Mouse (Mus musculus) forebrain, embryonic 10.5 days (tissue): ENCODE results near the gene Cnih4. TPM values are rescaled to one million over a fixed set of nuclear protein-coding genes. Genes with fewer than 3 reads are reported as not detected.
A peak's percentile ranks its signal among the peaks of the same experiment; 100 is the strongest.

Experiments
- DNase-seq: peaks from one replicate; pipeline ENCODE4 v3.0.0-alpha.2; 2017; ENCODE audit warnings: low spot score; ENCODE audit errors: extremely low spot score
- H3K27ac ChIP-seq: fragments of 300-500 bp; sonication (generic); 2 replicates; pipeline ENCODE4 v1.5.1; 2016; ENCODE audit warnings: mild to moderate bottlenecking
- H3K27me3 ChIP-seq: fragments of 300-500 bp; sonication (generic); 2 replicates; pipeline ENCODE4 v1.6.1; 2016; ENCODE audit warnings: mild to moderate bottlenecking; ENCODE audit not compliant: poor library complexity, severe bottlenecking
- H3K36me3 ChIP-seq: fragments of 300-500 bp; sonication (generic); replicated peaks from 2 replicates; pipeline ENCODE4 v1.6.1; 2016; ENCODE audit warnings: mild to moderate bottlenecking, moderate library complexity
- H3K4me1 ChIP-seq: fragments of 300-500 bp; sonication (generic); 2 replicates; pipeline ENCODE4 v1.6.1; 2016
- H3K4me3 ChIP-seq: fragments of 300-500 bp; sonication (generic); 2 replicates; pipeline ENCODE4 v1.5.1; 2016; ENCODE audit warnings: mild to moderate bottlenecking, moderate library complexity
- H3K9me3 ChIP-seq: fragments of 300-500 bp; sonication (generic); 2 replicates; pipeline ENCODE4 v1.6.1; 2016; ENCODE audit warnings: mild to moderate bottlenecking, moderate library complexity
- WGBS: fragments of 180-500 bp; shearing (Covaris S2); methylation state at CpG from one replicate; pipeline ENCODE4 v1.1.7; 2016; 5-methylcytosine and 5-hydroxymethylcytosine counted together
- polyA plus RNA-seq: library from polyadenylated mRNA; unstranded; fragments of >200 nt; fragmentation: Nextera tagmentation; extraction: Ambion mirVana; gene quantifications from 2 replicates; pipeline ENCODE4 v1.2.1, GENCODE M21; 2016

Gene Cnih4
- polyA plus RNA-seq, 1 experiment from 2014 or later = 113 TPM

GRCm38 (mm10) chr1:181150827-181151534 lies 6.5 kb downstream of the Cnih4 start:
- under 1% methylated on average over 59 of the region's 59 CpGs for WGBS
- H3K4me1 ChIP-seq = peaks cover 38% of the 10 kb centered on the region
- DNase-seq = peak; percentile 87
- H3K27ac ChIP-seq = peak overlapping the region; percentile 95
- peaks cover 27% of the 10 kb centered on the region for H3K36me3 ChIP-seq
- no peaks in the 10 kb centered on the region for H3K9me3 ChIP-seq
- peak overlapping the region; percentile 94 for H3K4me3 ChIP-seq
- H3K27me3 ChIP-seq = no peaks in the 10 kb centered on the region

DNA sequence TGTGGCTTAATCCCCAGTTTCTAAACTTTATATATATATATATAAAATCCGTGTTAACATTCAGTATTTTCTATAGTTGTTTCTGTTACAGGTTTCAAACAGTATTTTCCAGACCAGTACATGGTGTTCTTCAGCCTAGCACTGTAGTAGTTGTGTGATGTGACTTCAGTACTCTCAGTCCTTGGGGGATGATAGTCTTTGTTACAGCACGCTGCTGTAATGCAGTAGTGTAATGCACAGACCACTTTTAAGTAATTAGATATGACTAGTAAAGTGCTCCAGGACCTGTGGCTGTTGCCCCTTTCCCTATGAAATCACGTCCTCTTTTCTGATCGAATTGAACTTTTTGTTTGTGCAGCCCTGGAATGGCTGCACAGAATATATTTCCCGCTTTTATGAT lies 7.0 kb downstream of the Cnih4 start:
- no peaks in the 10 kb centered on the region for H3K27me3 ChIP-seq
- WGBS = 54% methylated on average over 5 of the region's 5 CpGs
- peak overlapping the region; percentile 94 for H3K4me3 ChIP-seq
- peaks cover 33% of the 10 kb centered on the region for H3K4me1 ChIP-seq
- peaks cover 32% of the 10 kb centered on the region for H3K36me3 ChIP-seq
- no peak for DNase-seq
- H3K9me3 ChIP-seq = no peaks in the 10 kb centered on the region
- peak overlapping the region; percentile 95 for H3K27ac ChIP-seq

DNA sequence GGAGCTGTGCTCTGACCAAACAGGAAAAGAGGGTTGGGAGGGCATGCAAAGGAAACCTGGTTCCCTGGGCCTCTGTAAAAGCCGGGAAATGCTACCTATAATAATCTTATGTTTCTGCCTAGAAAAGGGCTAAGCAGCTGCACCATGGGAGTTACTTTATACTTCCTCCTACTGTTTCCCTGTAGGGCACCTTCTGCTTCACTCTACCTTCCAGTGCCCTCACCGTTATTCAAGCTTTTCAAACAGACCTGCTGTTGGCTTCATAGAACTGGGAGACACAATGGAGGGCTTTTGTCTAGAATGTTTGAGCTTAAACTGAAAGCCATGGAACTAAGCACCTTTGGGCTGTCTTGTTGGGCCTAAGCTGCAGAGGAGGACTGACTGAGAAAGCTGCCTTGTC lies 23.3 kb downstream of the Cnih4 start:
- Histone ChIP-seq H3K9me3 (no peaks in the 10 kb centered on the region), H3K4me1 (no peaks in the 10 kb centered on the region), H3K36me3 (peaks cover 95% of the 10 kb centered on the region), H3K27me3 (no peaks in the 10 kb centered on the region), H3K27ac (no peak overlapping the region), H3K4me3 (no peak overlapping the region)
- DNase-seq = no peak
- 88% methylated on average over 2 of the region's 2 CpGs for WGBS

DNA sequence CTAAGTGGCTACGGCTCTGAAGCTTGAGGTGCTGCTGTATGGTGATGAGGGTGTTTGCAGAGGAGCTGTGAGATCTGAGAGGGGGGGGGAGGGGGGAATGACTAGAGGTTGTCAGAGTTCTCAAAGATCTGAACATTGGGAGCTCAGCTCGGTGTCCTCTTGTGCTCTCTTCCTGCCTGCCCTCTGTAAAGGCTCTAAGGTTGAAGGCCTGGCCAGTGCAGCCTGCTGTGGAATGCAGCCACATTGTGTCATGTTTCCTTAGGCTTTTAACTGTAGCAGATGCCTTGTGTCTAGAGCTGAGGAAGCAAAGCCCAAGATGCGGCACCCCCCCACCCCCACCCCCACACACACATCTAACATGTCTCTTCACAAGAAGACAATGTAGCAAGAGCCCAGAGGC lies 23.9 kb downstream of the Cnih4 start:
- 93% methylated on average over 3 of the region's 3 CpGs for WGBS
- no peak for DNase-seq
- peaks cover 93% of the 10 kb centered on the region for H3K36me3 ChIP-seq
- H3K27ac ChIP-seq = no peak overlapping the region
- no peaks in the 10 kb centered on the region for H3K27me3 ChIP-seq
- no peaks in the 10 kb centered on the region for H3K9me3 ChIP-seq
- no peaks in the 10 kb centered on the region for H3K4me1 ChIP-seq
- no peak overlapping the region for H3K4me3 ChIP-seq

DNA sequence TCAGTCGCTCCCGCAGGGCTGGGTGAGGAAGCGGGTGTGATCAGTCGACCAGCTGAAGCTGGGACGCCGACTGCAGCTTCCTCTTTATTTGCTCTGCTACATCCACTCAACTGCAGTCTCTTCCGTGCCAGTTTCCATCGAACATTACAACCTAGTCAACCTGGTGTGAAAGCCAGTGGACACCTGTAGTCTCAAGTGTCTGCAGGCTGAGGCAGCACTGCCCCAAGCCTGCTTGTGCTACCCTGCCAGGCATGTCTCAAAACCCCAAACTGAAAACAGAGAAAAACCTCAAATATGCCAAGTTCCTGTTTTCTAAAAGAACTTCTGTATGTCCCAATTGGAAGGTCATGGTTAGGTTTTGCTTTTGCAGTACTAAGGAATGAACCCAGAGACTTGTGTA lies 25.7 kb downstream of the Cnih4 start:
- Histone ChIP-seq H3K27me3 (no peaks in the 10 kb centered on the region), H3K27ac (no peak overlapping the region), H3K4me1 (no peaks in the 10 kb centered on the region), H3K36me3 (peaks cover 89% of the 10 kb centered on the region), H3K4me3 (no peak overlapping the region), H3K9me3 (no peaks in the 10 kb centered on the region)
- WGBS = 90% methylated on average over 8 of the region's 8 CpGs
- no peak for DNase-seq

DNA sequence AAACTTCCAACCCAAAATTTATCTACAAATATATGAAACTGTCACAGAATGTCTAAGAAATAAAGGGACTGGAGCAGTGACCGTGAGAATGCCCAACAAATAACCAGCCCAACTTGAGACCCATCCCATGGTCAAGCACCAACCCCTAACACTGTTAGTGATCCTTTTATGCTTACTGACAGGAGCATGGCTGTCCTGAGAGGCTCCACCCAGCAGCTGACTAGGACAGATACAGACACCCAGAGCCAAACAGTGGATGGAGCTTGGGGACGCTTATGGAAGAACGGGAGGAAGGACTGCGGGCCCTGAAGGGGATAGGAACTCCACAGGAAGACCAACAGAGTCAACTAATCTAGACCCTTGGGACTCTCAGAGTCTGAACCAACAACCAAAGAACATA lies 44.4 kb downstream of the Cnih4 start:
- Histone ChIP-seq H3K9me3 (no peaks in the 10 kb centered on the region), H3K27me3 (no peaks in the 10 kb centered on the region), H3K4me1 (no peaks in the 10 kb centered on the region), H3K36me3 (peaks cover 100% of the 10 kb centered on the region), H3K4me3 (no peak overlapping the region), H3K27ac (no peak overlapping the region)
- 93% methylated on average over 4 of the region's 4 CpGs for whole genome bisulfite sequencing
- DNase-seq = no peak

GRCm38 (mm10) chr1:181199446-181199845 lies 55.0 kb downstream of the Cnih4 start:
- Histone ChIP-seq H3K4me3 (no peak overlapping the region), H3K36me3 (peaks cover 95% of the 10 kb centered on the region), H3K27me3 (no peaks in the 10 kb centered on the region), H3K27ac (no peak overlapping the region), H3K9me3 (no peaks in the 10 kb centered on the region), H3K4me1 (no peaks in the 10 kb centered on the region)
- no peak for DNase-seq
- 90% methylated on average over 4 of the region's 4 CpGs for WGBS

- H3K27ac ChIP-seq = no peak overlapping the region; the same call in 1 of the 2 replicates
- no peaks in the 10 kb centered on the region for H3K27me3 ChIP-seq
- peaks cover 33% of the 10 kb centered on the region for H3K4me1 ChIP-seq
- 29% methylated on average over 4 of the region's 4 CpGs for WGBS
- DNase-seq = no peak
- H3K36me3 ChIP-seq = peaks cover 40% of the 10 kb centered on the region
- H3K4me3 ChIP-seq = peak overlapping the region; percentile 100
- H3K9me3 ChIP-seq = no peaks in the 10 kb centered on the region
Observed at GRCm38 (mm10) chr1:181210147-181210546, 65.7 kb downstream of the Cnih4 start.

GRCm38 (mm10) chr1:181210601-181211402 lies 66.3 kb downstream of the Cnih4 start:
- DNase-seq = peak; percentile 50
- peak overlapping the region; percentile 98 for H3K27ac ChIP-seq
- H3K27me3 ChIP-seq = no peaks in the 10 kb centered on the region
- no peaks in the 10 kb centered on the region for H3K9me3 ChIP-seq
- peaks cover 33% of the 10 kb centered on the region for H3K4me1 ChIP-seq
- peak overlapping the region; percentile 100 for H3K4me3 ChIP-seq
- peaks cover 36% of the 10 kb centered on the region for H3K36me3 ChIP-seq
- under 1% methylated on average over 52 of the region's 56 CpGs for WGBS

- Histone ChIP-seq H3K9me3 (no peaks in the 10 kb centered on the region), H3K27ac (peak overlapping the region; percentile 98), H3K4me1 (peaks cover 37% of the 10 kb centered on the region), H3K4me3 (peak overlapping the region; percentile 100), H3K36me3 (peaks cover 29% of the 10 kb centered on the region), H3K27me3 (no peaks in the 10 kb centered on the region)
- WGBS = 1% methylated on average over 23 of the region's 72 CpGs
- no peak for DNase-seq
Observed at GRCm38 (mm10) chr1:181211403-181211919, 67.0 kb downstream of the Cnih4 start.

DNA sequence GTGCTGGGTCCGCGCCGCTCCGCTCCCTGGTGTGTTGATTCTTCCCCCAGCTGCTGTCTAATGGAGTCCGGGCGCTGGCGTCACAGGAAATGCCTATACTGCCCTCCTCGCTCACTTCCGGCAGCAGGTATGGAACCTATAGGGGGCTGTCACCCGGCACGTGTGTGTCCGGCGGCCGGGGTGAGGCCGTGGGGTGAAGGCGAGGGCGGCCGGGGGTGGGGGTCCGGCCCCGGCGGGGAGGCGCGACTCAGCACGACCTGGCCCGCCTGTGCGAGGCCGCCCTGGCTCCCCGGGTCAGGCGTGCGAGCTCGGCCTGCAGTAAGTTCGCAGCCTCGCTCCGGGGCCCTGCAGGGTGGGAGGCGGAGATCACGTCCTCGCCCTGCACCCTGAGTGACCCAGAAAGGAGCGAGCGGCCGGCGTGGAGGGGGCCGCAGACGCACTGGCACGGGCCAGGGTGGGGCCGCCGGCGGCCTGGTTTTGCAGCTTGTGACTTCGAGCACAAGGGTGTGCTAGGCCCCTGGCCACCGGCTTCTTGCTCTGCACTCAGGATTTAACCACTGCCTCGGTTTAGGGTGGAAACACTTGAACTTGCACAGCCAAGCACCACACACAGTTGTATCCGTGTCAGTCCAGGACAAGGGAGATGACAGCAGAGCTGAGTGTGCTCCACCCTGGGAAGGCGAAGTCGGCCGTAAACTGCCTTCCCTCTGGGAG lies 67.6 kb downstream of the Cnih4 start, which contains the start of gene Wdr26:
Wdr26 (minus strand) TSS at position 82 of the 714 bp plus-strand sequence.
- DNase-seq = peak; percentile 90
- Histone ChIP-seq H3K9me3 (no peaks in the 10 kb centered on the region), H3K27ac (peak within 1 kb of the TSS; percentile 98), H3K36me3 (peaks cover 23% of the 10 kb centered on the region), H3K27me3 (no peaks in the 10 kb centered on the region), H3K4me3 (peak within 1 kb of the TSS; percentile 100), H3K4me1 (peaks cover 40% of the 10 kb centered on the region)
- 2% methylated on average over 54 of the region's 54 CpGs for WGBS

DNA sequence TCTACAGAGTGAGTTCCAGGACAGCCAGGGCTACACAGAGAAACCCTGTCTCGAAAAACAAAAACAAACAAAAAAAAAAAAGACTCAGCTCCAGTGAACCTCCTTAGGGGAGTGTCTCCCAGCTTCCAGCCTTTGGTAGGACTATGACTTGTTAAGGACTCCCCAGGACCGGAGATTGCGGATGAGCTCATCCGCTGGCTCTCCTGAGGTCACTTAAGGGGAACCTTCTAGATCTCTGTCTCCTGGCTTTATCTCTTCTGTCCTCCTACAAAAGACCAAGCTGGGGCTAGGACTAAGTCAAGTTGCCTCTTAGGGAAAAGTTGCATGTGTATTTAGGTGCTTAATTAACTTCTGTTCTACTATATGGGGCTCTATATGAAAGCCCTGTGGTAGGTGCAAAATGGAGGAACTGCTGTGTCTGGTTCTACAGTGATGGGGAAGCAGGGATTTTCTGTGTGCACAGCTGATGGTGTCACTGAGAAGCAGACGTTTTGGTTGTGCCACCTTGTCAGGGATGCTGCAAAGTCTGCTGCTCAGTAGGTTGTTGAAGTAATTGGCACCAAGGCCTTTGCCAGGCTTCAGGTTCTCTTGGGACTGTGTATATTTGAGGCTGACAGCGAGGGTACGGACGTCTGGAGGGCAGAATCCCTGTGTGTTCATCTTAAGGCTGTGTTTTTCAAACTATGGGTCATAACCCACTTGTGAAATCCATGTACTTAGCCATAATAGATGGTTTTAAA lies 70.0 kb downstream of the Cnih4 start:
- 87% methylated on average over 8 of the region's 8 CpGs for WGBS
- H3K9me3 ChIP-seq = no peaks in the 10 kb centered on the region
- DNase-seq = no peak
- peaks cover 34% of the 10 kb centered on the region for H3K4me1 ChIP-seq
- 0 out of 2 replicates have a peak, but pooled peaks cover 2% of the 10 kb centered on the region for H3K36me3 ChIP-seq
- H3K4me3 ChIP-seq = no peak overlapping the region
- H3K27ac ChIP-seq = no peak overlapping the region
- H3K27me3 ChIP-seq = no peaks in the 10 kb centered on the region
